Mouse (Mus musculus) neural tube, embryonic 10.5 days (tissue): ENCODE data around the gene Hist1h2ab.
"Not testable (repeated sequence)": the region's sequence is repeated elsewhere in the genome, so short reads cannot be mapped to it uniquely, and the experiment has no call there.

Experiments used
- DNase-seq: peaks from one replicate; pipeline ENCODE4 v3.0.0-alpha.2; 2017; ENCODE audit warnings: low spot score; ENCODE audit errors: extremely low spot score

Gene Hist1h2ab

GRCm38 (mm10) chr13:23750839-23751477 lies at the start of gene Hist1h2ab:
Gene Hist1h2ab, plus strand, starts transcription at chr13:23751126.
- DNase-seq, result peak; percentile 81

- no peak for DNase-seq
Observed at GRCm38 (mm10) chr13:23702220-23702619, 48.7 kb upstream of the Hist1h2ab start.

GRCm38 (mm10) chr13:23702801-23703200 lies 48.1 kb upstream of the Hist1h2ab start:
- not testable (repeated sequence) for DNase-seq

- DNase-seq, result no peak
Observed at GRCm38 (mm10) chr13:23705751-23706356, 45.1 kb upstream of the Hist1h2ab start.

GRCm38 (mm10) chr13:23706771-23707170 lies 44.2 kb upstream of the Hist1h2ab start:
- DNase-seq, result no peak

- DNase-seq, result no peak
Observed at GRCm38 (mm10) chr13:23708041-23708440, 42.9 kb upstream of the Hist1h2ab start.

GRCm38 (mm10) chr13:23708654-23709053 lies 42.3 kb upstream of the Hist1h2ab start:
- DNase-seq, result no peak

- peak; percentile 38 for DNase-seq
Observed at GRCm38 (mm10) chr13:23709714-23710373, 41.1 kb upstream of the Hist1h2ab start.

- peak; percentile 50 for DNase-seq
Observed at GRCm38 (mm10) chr13:23710374-23711089, 40.4 kb upstream of the Hist1h2ab start, which contains the start of gene Hfe. Gene Hfe, minus strand, starts transcription at chr13:23710854.

- DNase-seq, result no peak
Observed at GRCm38 (mm10) chr13:23716261-23717042, 34.5 kb upstream of the Hist1h2ab start.

GRCm38 (mm10) chr13:23717176-23717575 lies 33.8 kb upstream of the Hist1h2ab start:
- DNase-seq, result peak; percentile 11

- DNase-seq, result peak; percentile 11
Observed at GRCm38 (mm10) chr13:23717593-23718245, 33.2 kb upstream of the Hist1h2ab start.

GRCm38 (mm10) chr13:23724239-23724638 lies 26.7 kb upstream of the Hist1h2ab start:
- no peak for DNase-seq

- no peak for DNase-seq
Observed at GRCm38 (mm10) chr13:23725213-23725612, 25.7 kb upstream of the Hist1h2ab start.

- peak; percentile 11 for DNase-seq
Observed at GRCm38 (mm10) chr13:23728472-23729191, 22.3 kb upstream of the Hist1h2ab start.

GRCm38 (mm10) chr13:23729192-23729525 lies 21.8 kb upstream of the Hist1h2ab start:
- DNase-seq, result no peak

GRCm38 (mm10) chr13:23729706-23730105 lies 21.2 kb upstream of the Hist1h2ab start:
- peak; percentile 10 for DNase-seq

GRCm38 (mm10) chr13:23730479-23730878 lies 20.4 kb upstream of the Hist1h2ab start:
- DNase-seq, result peak; percentile 8

- no peak for DNase-seq
Observed at GRCm38 (mm10) chr13:23732156-23732804, 18.6 kb upstream of the Hist1h2ab start.
